Mouse (Mus musculus): ENCODE results near the gene Zbtb44. TPM values are rescaled to one million over a fixed set of nuclear protein-coding genes. Genes with fewer than 3 reads are reported as not detected.

The Zbtb44 gene
- polyA plus RNA-seq, 1 experiment: 4.0 TPM

DNA sequence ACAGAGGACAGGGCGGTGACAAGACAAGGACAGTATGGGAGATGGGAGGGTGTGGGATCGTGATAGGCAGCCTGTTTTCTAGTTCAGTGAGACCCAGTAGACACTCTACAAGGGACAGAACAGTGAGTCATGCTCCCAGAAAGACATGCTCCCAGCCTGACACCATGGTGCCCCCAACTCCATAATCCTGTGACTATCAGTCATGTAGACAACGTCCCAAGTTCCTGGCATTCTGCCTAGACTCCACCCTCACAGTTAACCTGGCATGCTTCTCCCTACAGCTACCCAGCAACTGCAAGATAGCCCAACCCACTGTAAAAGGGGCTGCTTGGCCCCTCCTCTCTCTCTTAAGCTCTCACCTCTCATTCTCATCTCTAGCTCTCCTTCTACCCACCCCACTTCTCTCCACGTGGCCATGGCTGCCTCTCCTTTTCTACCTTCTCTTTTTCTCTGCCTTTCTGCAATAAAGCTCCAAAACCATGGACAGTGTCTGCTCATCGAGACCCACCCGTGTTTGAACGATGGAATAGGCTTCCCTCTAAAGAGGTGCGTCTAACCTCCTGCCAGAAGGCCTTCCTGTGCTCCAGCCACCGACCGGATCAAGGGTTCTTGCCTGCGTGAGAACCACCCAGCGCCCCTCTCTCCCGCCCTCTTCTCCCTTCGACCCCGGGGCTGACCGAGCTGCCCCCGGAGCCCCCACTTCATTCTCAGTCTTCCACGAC lies 61.8 kb downstream of the Zbtb44 start:
- no peaks in the 10 kb centered on the region for H3K36me3 ChIP-seq (ENCODE audit: control insufficient read depth, insufficient read depth)
- H3K79me2 ChIP-seq (ENCODE audit: control insufficient read depth, insufficient read depth): no peaks in the 10 kb centered on the region
- peaks cover 5% of the 10 kb centered on the region for H3K27me3 ChIP-seq (ENCODE audit: control insufficient read depth, insufficient read depth, insufficient read length)
- TF ChIP-seq SRF (IDR thresholded peaks at IDR 0.05; ENCODE audit: control insufficient read depth, insufficient read length, low read depth) (no peak), MYOD1 (IDR thresholded peaks at IDR 0.05; ENCODE audit: control insufficient read depth in 1 of 3, insufficient read length in 2 of 3, low read depth in 2 of 3) (no peak), MAX (IDR thresholded peaks at IDR 0.05; ENCODE audit: low read depth) (no peak), TCF12 (IDR thresholded peaks at IDR 0.05; ENCODE audit: insufficient read depth, poor library complexity, severe bottlenecking) (no peak), E2F4 (IDR thresholded peaks at IDR 0.05; ENCODE audit: insufficient read depth) (no peak), USF1 (IDR thresholded peaks at IDR 0.05; ENCODE audit: low read depth) (no peak), POLR2AphosphoS2 (IDR thresholded peaks at IDR 0.05; ENCODE audit: insufficient read length, low read depth) (no peak), TCF3 (IDR thresholded peaks at IDR 0.05; ENCODE audit: insufficient read length, low read depth) (no peak), CEBPB (IDR thresholded peaks at IDR 0.05; ENCODE audit: insufficient read depth, poor library complexity, severe bottlenecking) (no peak), REST (IDR thresholded peaks at IDR 0.05; ENCODE audit: insufficient read depth, insufficient read length) (no peak), POLR2A (IDR thresholded peaks at IDR 0.05; ENCODE audit: insufficient read length, low read depth) (no peak), MYOG (IDR thresholded peaks at IDR 0.05; ENCODE audit: control insufficient read depth in 1 of 3, insufficient read depth in 1 of 3, insufficient read length in 2 of 3, low read depth in 2 of 3) (no peak)
- H3ac ChIP-seq (ENCODE audit: control insufficient read depth, insufficient read length): no peak overlapping the region
- no peak overlapping the region for H3K4me3 ChIP-seq
- H3K4me2 ChIP-seq (ENCODE audit: low read depth): no peak overlapping the region

DNA sequence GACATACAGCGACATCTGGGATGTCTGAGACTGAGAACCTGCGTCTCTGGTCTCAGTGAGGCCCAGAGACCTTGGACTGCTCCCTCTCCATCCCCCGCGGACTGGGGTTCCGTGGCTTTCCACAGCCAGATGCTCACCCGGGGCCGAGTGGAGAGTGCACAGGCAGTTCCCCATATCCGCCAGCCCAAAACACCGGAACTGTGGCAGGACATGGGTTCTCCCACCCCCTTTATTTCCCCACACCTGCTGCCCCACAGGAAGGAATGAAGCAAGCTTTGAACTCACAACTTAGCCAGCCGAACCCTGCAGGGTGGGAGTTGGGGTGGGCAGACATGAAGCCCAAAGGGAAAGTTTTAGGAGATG lies 62.4 kb downstream of the Zbtb44 start:
- no peak overlapping the region for H3ac ChIP-seq (ENCODE audit: control insufficient read depth, insufficient read length)
- TF ChIP-seq TCF3 (IDR thresholded peaks at IDR 0.05; ENCODE audit: insufficient read length, low read depth) (no peak), CEBPB (IDR thresholded peaks at IDR 0.05; ENCODE audit: insufficient read depth, poor library complexity, severe bottlenecking) (no peak), REST (IDR thresholded peaks at IDR 0.05; ENCODE audit: insufficient read depth, insufficient read length) (no peak), MYOD1 (IDR thresholded peaks at IDR 0.05; ENCODE audit: control insufficient read depth in 1 of 3, insufficient read length in 2 of 3, low read depth in 2 of 3) (no peak), USF1 (IDR thresholded peaks at IDR 0.05; ENCODE audit: low read depth) (no peak), MYOG (IDR thresholded peaks at IDR 0.05; ENCODE audit: control insufficient read depth in 1 of 3, insufficient read depth in 1 of 3, insufficient read length in 2 of 3, low read depth in 2 of 3) (no peak), SRF (IDR thresholded peaks at IDR 0.05; ENCODE audit: control insufficient read depth, insufficient read length, low read depth) (no peak), MAX (IDR thresholded peaks at IDR 0.05; ENCODE audit: low read depth) (no peak), POLR2AphosphoS2 (IDR thresholded peaks at IDR 0.05; ENCODE audit: insufficient read length, low read depth) (no peak), TCF12 (IDR thresholded peaks at IDR 0.05; ENCODE audit: insufficient read depth, poor library complexity, severe bottlenecking) (no peak), POLR2A (IDR thresholded peaks at IDR 0.05; ENCODE audit: insufficient read length, low read depth) (no peak), E2F4 (IDR thresholded peaks at IDR 0.05; ENCODE audit: insufficient read depth) (no peak)
- no peaks in the 10 kb centered on the region for H3K36me3 ChIP-seq (ENCODE audit: control insufficient read depth, insufficient read depth)
- no peak overlapping the region for H3K4me3 ChIP-seq
- H3K27me3 ChIP-seq (ENCODE audit: control insufficient read depth, insufficient read depth, insufficient read length): peaks cover 5% of the 10 kb centered on the region
- no peak overlapping the region for H3K4me2 ChIP-seq (ENCODE audit: low read depth)
- H3K79me2 ChIP-seq (ENCODE audit: control insufficient read depth, insufficient read depth): no peaks in the 10 kb centered on the region

DNA sequence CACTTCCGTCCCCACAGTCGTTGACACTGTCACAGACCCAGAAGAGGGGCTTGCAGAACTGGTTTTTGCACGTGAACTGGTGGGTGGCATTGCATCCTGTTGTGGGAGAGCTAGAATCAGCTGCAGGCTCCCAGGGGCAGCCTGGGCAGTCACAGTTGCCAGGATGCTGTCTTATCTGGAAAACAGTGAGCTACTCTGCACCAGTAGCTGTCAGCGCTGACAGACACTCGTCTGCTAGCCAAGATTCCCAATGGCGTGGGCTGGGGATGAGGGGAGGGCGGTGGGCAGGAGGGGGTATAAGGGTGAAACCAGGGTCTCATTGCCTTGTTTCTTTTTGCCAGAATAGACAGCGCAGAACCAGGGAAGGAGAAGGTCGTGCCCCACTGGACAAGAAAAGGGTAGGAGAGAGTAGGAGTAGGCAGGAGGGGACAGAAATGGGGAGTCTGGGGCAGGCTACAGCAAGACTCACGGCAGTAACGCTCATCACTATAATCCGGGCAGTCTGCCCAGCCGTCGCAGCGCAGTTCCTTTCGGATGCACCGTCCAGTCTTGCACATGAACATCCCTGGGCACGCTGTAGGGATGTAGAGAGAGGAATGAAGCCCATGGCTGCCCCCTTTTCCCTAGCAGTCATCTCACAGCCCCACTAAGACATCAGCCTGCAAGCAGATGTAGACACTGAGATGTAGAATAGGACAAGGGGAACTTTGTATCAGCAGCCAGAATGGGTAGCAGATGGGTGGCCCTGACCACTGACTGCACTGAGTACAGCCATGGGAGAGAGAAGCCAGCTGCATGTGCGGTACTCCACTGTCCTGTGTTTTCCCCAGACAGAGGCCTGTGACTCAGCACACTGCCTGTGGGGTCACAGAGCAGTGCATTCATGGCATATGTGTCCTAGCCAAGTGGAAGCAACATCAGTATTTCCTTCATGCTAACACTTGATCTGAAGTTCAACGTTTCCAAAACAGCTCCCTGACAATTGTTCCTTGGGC lies 66.9 kb downstream of the Zbtb44 start:
- Histone ChIP-seq H3K27me3 (ENCODE audit: control insufficient read depth, insufficient read depth, insufficient read length) (peaks cover 18% of the 10 kb centered on the region), H3K4me3 (no peak overlapping the region), H3ac (ENCODE audit: control insufficient read depth, insufficient read length) (no peak overlapping the region), H3K36me3 (ENCODE audit: control insufficient read depth, insufficient read depth) (no peaks in the 10 kb centered on the region), H3K4me2 (ENCODE audit: low read depth) (no peak overlapping the region), H3K79me2 (ENCODE audit: control insufficient read depth, insufficient read depth) (no peaks in the 10 kb centered on the region)
- TF ChIP-seq MYOD1 (IDR thresholded peaks at IDR 0.05; ENCODE audit: control insufficient read depth in 1 of 3, insufficient read length in 2 of 3, low read depth in 2 of 3) (no peak), TCF3 (IDR thresholded peaks at IDR 0.05; ENCODE audit: insufficient read length, low read depth) (no peak), POLR2AphosphoS2 (IDR thresholded peaks at IDR 0.05; ENCODE audit: insufficient read length, low read depth) (no peak), POLR2A (IDR thresholded peaks at IDR 0.05; ENCODE audit: insufficient read length, low read depth) (no peak), CEBPB (IDR thresholded peaks at IDR 0.05; ENCODE audit: insufficient read depth, poor library complexity, severe bottlenecking) (no peak), MAX (IDR thresholded peaks at IDR 0.05; ENCODE audit: low read depth) (no peak), MYOG (IDR thresholded peaks at IDR 0.05; ENCODE audit: control insufficient read depth in 1 of 3, insufficient read depth in 1 of 3, insufficient read length in 2 of 3, low read depth in 2 of 3) (no peak), TCF12 (IDR thresholded peaks at IDR 0.05; ENCODE audit: insufficient read depth, poor library complexity, severe bottlenecking) (no peak), USF1 (IDR thresholded peaks at IDR 0.05; ENCODE audit: low read depth) (no peak), REST (IDR thresholded peaks at IDR 0.05; ENCODE audit: insufficient read depth, insufficient read length) (no peak), E2F4 (IDR thresholded peaks at IDR 0.05; ENCODE audit: insufficient read depth) (no peak), SRF (IDR thresholded peaks at IDR 0.05; ENCODE audit: control insufficient read depth, insufficient read length, low read depth) (no peak)

DNA sequence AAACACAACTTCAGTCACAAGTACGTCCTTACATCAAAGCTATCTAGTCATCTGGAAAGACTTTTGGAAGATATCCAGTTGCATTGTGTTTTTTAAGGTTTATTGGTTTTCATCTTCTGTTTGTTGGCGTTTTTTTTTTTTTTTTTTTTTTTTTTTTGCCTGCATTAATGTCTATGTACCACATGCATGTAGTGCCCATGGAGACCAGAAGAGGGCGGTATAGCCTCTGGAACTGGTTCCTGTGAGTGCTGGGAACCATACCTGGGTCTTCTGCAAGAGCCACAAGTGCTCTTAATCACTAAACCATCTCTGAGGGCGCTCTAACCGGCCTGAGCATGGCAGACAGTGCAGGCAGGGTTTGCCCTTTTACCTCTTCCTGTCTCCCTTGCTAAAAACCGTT lies 67.7 kb downstream of the Zbtb44 start:
- H3K36me3 ChIP-seq (ENCODE audit: control insufficient read depth, insufficient read depth): no peaks in the 10 kb centered on the region
- H3K27me3 ChIP-seq (ENCODE audit: control insufficient read depth, insufficient read depth, insufficient read length): peaks cover 23% of the 10 kb centered on the region
- H3K4me3 ChIP-seq: no peak overlapping the region
- no peak overlapping the region for H3ac ChIP-seq (ENCODE audit: control insufficient read depth, insufficient read length)
- no peak for TF ChIP-seq SRF (IDR thresholded peaks at IDR 0.05; ENCODE audit: control insufficient read depth, insufficient read length, low read depth)
- TF ChIP-seq POLR2A (IDR thresholded peaks at IDR 0.05; ENCODE audit: insufficient read length, low read depth): no peak
- TF ChIP-seq CEBPB (IDR thresholded peaks at IDR 0.05; ENCODE audit: insufficient read depth, poor library complexity, severe bottlenecking): no peak
- no peak for TF ChIP-seq POLR2AphosphoS2 (IDR thresholded peaks at IDR 0.05; ENCODE audit: insufficient read length, low read depth)
- no peak for TF ChIP-seq TCF12 (IDR thresholded peaks at IDR 0.05; ENCODE audit: insufficient read depth, poor library complexity, severe bottlenecking)
- TF ChIP-seq TCF3 (IDR thresholded peaks at IDR 0.05; ENCODE audit: insufficient read length, low read depth): no peak
- TF ChIP-seq E2F4 (IDR thresholded peaks at IDR 0.05; ENCODE audit: insufficient read depth): no peak
- TF ChIP-seq USF1 (IDR thresholded peaks at IDR 0.05; ENCODE audit: low read depth): no peak
- no peak for TF ChIP-seq MAX (IDR thresholded peaks at IDR 0.05; ENCODE audit: low read depth)
- TF ChIP-seq REST (IDR thresholded peaks at IDR 0.05; ENCODE audit: insufficient read depth, insufficient read length): no peak
- no peak for TF ChIP-seq MYOG (IDR thresholded peaks at IDR 0.05; ENCODE audit: control insufficient read depth in 1 of 3, insufficient read depth in 1 of 3, insufficient read length in 2 of 3, low read depth in 2 of 3)
- TF ChIP-seq MYOD1 (IDR thresholded peaks at IDR 0.05; ENCODE audit: control insufficient read depth in 1 of 3, insufficient read length in 2 of 3, low read depth in 2 of 3): no peak
- H3K79me2 ChIP-seq (ENCODE audit: control insufficient read depth, insufficient read depth): no peaks in the 10 kb centered on the region
- H3K4me2 ChIP-seq (ENCODE audit: low read depth): no peak overlapping the region
